13 mouse cellular contexts compared by ENCODE assay signal in genomic region chr10:82863827-82864226, GRCm38 (mm10). TPM values are rescaled to one million over a fixed set of nuclear protein-coding genes. Genes with fewer than 3 reads are reported as not detected.
DNase-seq lines count a peak whose midpoint lies in the region; ATAC-seq and TF ChIP-seq lines count a peak whose summit lies in the region.
"Had no signal": no experiment of that assay in that cellular context is flagged by ENCODE, and none has a peak within 500 bp of the region (broad histone marks: within the 10 kb centered on the region; RNA-seq: fewer than 3 reads in every experiment).

No protein-coding gene starts in this region.

- WGBS in embryonic facial prominence, embryonic 12.5 days, result 81% methylated on average over 7 of the region's 7 CpGs
- 92% methylated on average over 7 of the region's 7 CpGs for WGBS in embryonic facial prominence, embryonic 10.5 days
- WGBS in lung, embryonic 14.5 days, result 65% methylated on average over 7 of the region's 7 CpGs

- H3K36me3 ChIP-seq in embryonic facial prominence, embryonic 12.5 days, result peaks cover 30% of the 10 kb centered on the region; the same call in 1 of the 2 replicates
- H3K36me3 ChIP-seq in embryonic facial prominence, embryonic 10.5 days (replicated peaks), result peaks cover 66% of the 10 kb centered on the region
- peaks cover 51% of the 10 kb centered on the region for H3K36me3 ChIP-seq in lung, embryonic 14.5 days (ENCODE audit: insufficient read depth)

- H3K9ac ChIP-seq in embryonic facial prominence, embryonic 12.5 days, result no peak overlapping the region
- H3K9ac ChIP-seq in lung, embryonic 14.5 days, result no peak overlapping the region
- H3K9ac ChIP-seq: limb, embryonic 13.5 days had no signal

- no peaks in the 10 kb centered on the region for H3K27me3 ChIP-seq in embryonic facial prominence, embryonic 12.5 days
- H3K27me3 ChIP-seq in embryonic facial prominence, embryonic 10.5 days (replicated peaks; ENCODE audit: low read depth, poor library complexity, severe bottlenecking), result no peaks in the 10 kb centered on the region
- H3K27me3 ChIP-seq in lung, embryonic 14.5 days (ENCODE audit: insufficient read depth, low read length), result no peaks in the 10 kb centered on the region
- H3K27me3 ChIP-seq: limb, embryonic 13.5 days; lung, embryonic 15.5 days had no signal

- ATAC-seq in embryonic facial prominence, embryonic 12.5 days (ENCODE audit: insufficient number of reproducible peaks, insufficient read depth, low FRiP score, low TSS enrichment), result no peak
- ATAC-seq in lung, embryonic 14.5 days (ENCODE audit: insufficient read depth), result no peak
- ATAC-seq: hindbrain, embryonic 16.5 days had no signal

- no peaks in the 10 kb centered on the region for H3K9me3 ChIP-seq in embryonic facial prominence, embryonic 12.5 days
- H3K9me3 ChIP-seq in embryonic facial prominence, embryonic 10.5 days, result no peaks in the 10 kb centered on the region
- H3K9me3 ChIP-seq in lung, embryonic 14.5 days (ENCODE audit: low read depth, low read length), result no peaks in the 10 kb centered on the region
- H3K9me3 ChIP-seq: limb, embryonic 13.5 days; lung, embryonic 15.5 days had no signal

- no peak for TF ChIP-seq CTCF in lung, embryonic 14.5 days (IDR thresholded peaks at IDR 0.05; ENCODE audit: low read depth)
- TF ChIP-seq CTCF in embryonic fibroblast, embryonic 13.5 days (IDR thresholded peaks at IDR 0.05; ENCODE audit: borderline replicate concordance, insufficient read depth, low read length), result no peak

- 0 out of 2 replicates have a peak overlapping the region, but pooled peaks have one; percentile 24 for H3K27ac ChIP-seq in embryonic facial prominence, embryonic 12.5 days
- H3K27ac ChIP-seq in embryonic facial prominence, embryonic 10.5 days (replicated peaks), result no peak overlapping the region
- no peak overlapping the region for H3K27ac ChIP-seq in lung, embryonic 14.5 days (ENCODE audit: low read depth)
- H3K27ac ChIP-seq in embryonic fibroblast, embryonic 13.5 days (ENCODE audit: insufficient read depth, low read length), result 0 out of 2 replicates have a peak overlapping the region, but pooled peaks have one; percentile 32
- H3K27ac ChIP-seq: kidney, postnatal 0 days; limb, embryonic 13.5 days; lung, embryonic 15.5 days had no signal

- no peak for TF ChIP-seq POLR2A in embryonic fibroblast, embryonic 13.5 days (IDR thresholded peaks at IDR 0.05; ENCODE audit: low read depth, low read length)

- H3K4me1 ChIP-seq in embryonic facial prominence, embryonic 12.5 days, result peaks cover 38% of the 10 kb centered on the region
- peaks cover 25% of the 10 kb centered on the region for H3K4me1 ChIP-seq in embryonic facial prominence, embryonic 10.5 days
- peaks cover 5% of the 10 kb centered on the region; the same call in 1 of the 2 replicates for H3K4me1 ChIP-seq in lung, embryonic 14.5 days (ENCODE audit: insufficient read depth)
- peaks cover 15% of the 10 kb centered on the region for H3K4me1 ChIP-seq in embryonic fibroblast, embryonic 13.5 days (ENCODE audit: control insufficient read depth, insufficient read depth, low read length)

- H3K4me3 ChIP-seq in embryonic facial prominence, embryonic 12.5 days, result no peak overlapping the region
- H3K4me3 ChIP-seq in embryonic facial prominence, embryonic 10.5 days, result no peak overlapping the region
- no peak overlapping the region for H3K4me3 ChIP-seq in lung, embryonic 14.5 days (ENCODE audit: low read depth, low read length)
- no peak overlapping the region for H3K4me3 ChIP-seq in embryonic fibroblast, embryonic 13.5 days (ENCODE audit: insufficient read depth, low read length)
- H3K4me3 ChIP-seq: limb, embryonic 13.5 days; lung, embryonic 15.5 days had no signal

- no peak for DNase-seq in embryonic facial prominence, embryonic 10.5 days (ENCODE audit: low spot score)
- DNase-seq in lung, embryonic 14.5 days, result peak; percentile 15
- DNase-seq in lung, postnatal 36 days, result no peak
- DNase-seq in thymus, postnatal 10 days (ENCODE audit: low spot score in 2 of 2), result peak; percentile 38 to 39
- no peak for DNase-seq in right cerebral cortex, postnatal 4 days
- DNase-seq in embryo, embryonic 11 days, result no peak

- H3K4me2 ChIP-seq in embryonic facial prominence, embryonic 12.5 days (replicated peaks), result no peak overlapping the region
- no peak overlapping the region for H3K4me2 ChIP-seq in lung, embryonic 14.5 days
- H3K4me2 ChIP-seq: lung, embryonic 15.5 days; midbrain, embryonic 11.5 days had no signal

RNA-seq across cellular contexts. Expression of gene Eid3, which starts 2.6 kb away (rescaled TPM):
- 0.34 and 0.56 TPM in 2 replicates for polyA plus RNA-seq in embryonic facial prominence, embryonic 12.5 days (2016; fragmentation: Nextera tagmentation; extraction: Ambion mirVana)
- polyA plus RNA-seq in embryonic facial prominence, embryonic 10.5 days (2016; fragmentation: Nextera tagmentation; extraction: Ambion mirVana), result 0.52 and 0.57 TPM in 2 replicates
- 0.43 and 0.50 TPM in 2 replicates for polyA plus RNA-seq in lung, embryonic 14.5 days (2014; fragmentation: Nextera tagmentation; extraction: Ambion mirVana)
- 4.1 and 4.4 TPM in 2 replicates for polyA plus RNA-seq in embryonic fibroblast, embryonic 13.5 days (2011; ENCODE audit: insufficient read length, low read depth, missing spikeins)

RNA-seq across cellular contexts. Expression of gene Txnrd1, which starts 30.1 kb away (rescaled TPM):
- polyA plus RNA-seq in embryonic facial prominence, embryonic 12.5 days (2016; fragmentation: Nextera tagmentation; extraction: Ambion mirVana), result 143 and 148 TPM in 2 replicates
- 169 and 177 TPM in 2 replicates for polyA plus RNA-seq in embryonic facial prominence, embryonic 10.5 days (2016; fragmentation: Nextera tagmentation; extraction: Ambion mirVana)
- polyA plus RNA-seq in lung, embryonic 14.5 days (2014; fragmentation: Nextera tagmentation; extraction: Ambion mirVana), result 151 and 163 TPM in 2 replicates
- 151 and 179 TPM in 2 replicates for polyA plus RNA-seq in embryonic fibroblast, embryonic 13.5 days (2011; ENCODE audit: insufficient read length, low read depth, missing spikeins)

Comparison
In these comparisons a context has a peak if more than half of its experiments do, and no peak if none do; other contexts are left out.
1. H3K27ac ChIP-seq: peak in embryonic facial prominence, embryonic 12.5 days (single experiment) and embryonic fibroblast, embryonic 13.5 days (single experiment); none in embryonic facial prominence, embryonic 10.5 days (single experiment) and lung, embryonic 14.5 days (single experiment).
2. DNase-seq: peak in lung, embryonic 14.5 days (single experiment) and thymus, postnatal 10 days (2 of 2); none in embryonic facial prominence, embryonic 10.5 days (single experiment), lung, postnatal 36 days (single experiment), right cerebral cortex, postnatal 4 days (single experiment) and embryo, embryonic 11 days (single experiment).